Mouse (Mus musculus) C2C12 (cell line): ENCODE results near the gene Rabgap1l.

ENCODE experiments used
- CTCF ChIP-seq: IDR thresholded peaks from one replicate; pipeline ENCODE4 v1.5.1; 2011; ENCODE audit not compliant: control insufficient read depth, insufficient read depth, insufficient read length
- FOSL1 ChIP-seq: IDR thresholded peaks from one replicate; pipeline ENCODE4 v1.8.0; 2011; ENCODE audit warnings: mild to moderate bottlenecking, low read length; ENCODE audit not compliant: poor library complexity, insufficient read depth, severe bottlenecking
- MYOD1 ChIP-seq: IDR thresholded peaks from one replicate; pipeline ENCODE4 v1.6.1; 2011; ENCODE audit warnings: low read depth; ENCODE audit not compliant: control insufficient read depth, insufficient read length
- MYOG ChIP-seq: IDR thresholded peaks from one replicate; pipeline ENCODE4 v1.6.1; 2011; ENCODE audit not compliant: control insufficient read depth, insufficient read length; ENCODE audit errors: extremely low read depth

- TF ChIP-seq CTCF (no peak), MYOD1 (no peak), MYOG (no peak), FOSL1 (no peak)
These were observed 49.6 kb upstream of the Rabgap1l start for GRCm38 (mm10) chr1:160842567-160842966.
